Mouse (Mus musculus): Measurements from ENCODE around the gene Eml1.

GRCm38 (mm10) chr12:108355271-108355670 is 15.5 kb upstream of the Eml1 start:
- TF ChIP-seq POLR2A (IDR thresholded peaks at IDR 0.05; ENCODE audit: borderline replicate concordance, control insufficient read depth, low read depth, low read length), result no peak
- TF ChIP-seq CTCF (IDR thresholded peaks at IDR 0.05; ENCODE audit: control insufficient read depth, insufficient read depth, low read length), result no peak

Data from bone marrow, adult 2 months (tissue).